Mouse (Mus musculus): ENCODE data around the gene Efcab9.

The Efcab9 gene

GRCm38 (mm10) chr11:32495283-32495682 is 36.6 kb downstream of the Efcab9 start:
- DNase-seq (ENCODE audit: low read depth, low spot score): no peak

- no peak for DNase-seq (ENCODE audit: low read depth, low spot score)
Measured at GRCm38 (mm10) chr11:32493312-32493711, 38.6 kb downstream of the Efcab9 start.

- DNase-seq (ENCODE audit: low read depth, low spot score): no peak
Measured at GRCm38 (mm10) chr11:32491079-32491478, 40.8 kb downstream of the Efcab9 start.

GRCm38 (mm10) chr11:32488808-32489670 is 42.8 kb downstream of the Efcab9 start:
- DNase-seq (ENCODE audit: low read depth, low spot score): no peak

GRCm38 (mm10) chr11:32488344-32488743 is 43.5 kb downstream of the Efcab9 start:
- no peak for DNase-seq (ENCODE audit: low read depth, low spot score)

- no peak for DNase-seq (ENCODE audit: low read depth, low spot score)
Measured at GRCm38 (mm10) chr11:32487501-32487900, 44.4 kb downstream of the Efcab9 start.

- no peak for DNase-seq (ENCODE audit: low read depth, low spot score)
Measured at GRCm38 (mm10) chr11:32486621-32487020, 45.3 kb downstream of the Efcab9 start.

- no peak for DNase-seq (ENCODE audit: low read depth, low spot score)
Measured at GRCm38 (mm10) chr11:32485290-32485689, 46.6 kb downstream of the Efcab9 start.

GRCm38 (mm10) chr11:32481525-32481924 is 50.4 kb downstream of the Efcab9 start:
- DNase-seq (ENCODE audit: low read depth, low spot score): no peak

- DNase-seq (ENCODE audit: low read depth, low spot score): no peak
Measured at GRCm38 (mm10) chr11:32475487-32476236, 56.2 kb downstream of the Efcab9 start.

GRCm38 (mm10) chr11:32474725-32475124 is 57.2 kb downstream of the Efcab9 start:
- DNase-seq (ENCODE audit: low read depth, low spot score): no peak

Data from retina, adult 2 months (tissue).